Mouse (Mus musculus) Muller cell, postnatal 12 days (primary cell): Measurements from ENCODE around the gene Krt7.

Source experiments
- DNase-seq: peaks from one replicate; pipeline ENCODE4 v3.0.0-alpha.2; 2015; ENCODE audit errors: inconsistent ontology term

Krt7 gene

GRCm38 (mm10) chr15:101410775-101411174, at the start of gene Krt7:
Gene Krt7 (plus strand): TSS chr15:101411043.
- no peak for DNase-seq

GRCm38 (mm10) chr15:101362393-101363010, 48.3 kb upstream of the Krt7 start:
- no peak for DNase-seq

- DNase-seq = no peak
Observed at GRCm38 (mm10) chr15:101363933-101364332, 46.9 kb upstream of the Krt7 start.

GRCm38 (mm10) chr15:101364425-101364824, 46.4 kb upstream of the Krt7 start:
- no peak for DNase-seq

GRCm38 (mm10) chr15:101364891-101365671, 45.8 kb upstream of the Krt7 start:
- DNase-seq = no peak

GRCm38 (mm10) chr15:101365721-101366120, 45.1 kb upstream of the Krt7 start:
- no peak for DNase-seq

GRCm38 (mm10) chr15:101366482-101366881, 44.4 kb upstream of the Krt7 start:
- no peak for DNase-seq

- DNase-seq = no peak
Observed at GRCm38 (mm10) chr15:101366926-101367325, 43.9 kb upstream of the Krt7 start.

GRCm38 (mm10) chr15:101367497-101367896, 43.3 kb upstream of the Krt7 start:
- DNase-seq = no peak

- no peak for DNase-seq
Observed at GRCm38 (mm10) chr15:101368015-101368414, 42.8 kb upstream of the Krt7 start.

- DNase-seq = peak; percentile 82
Observed at GRCm38 (mm10) chr15:101368502-101369381, 42.1 kb upstream of the Krt7 start.

GRCm38 (mm10) chr15:101369382-101370100, 41.3 kb upstream of the Krt7 start:
- no peak for DNase-seq

- peak; percentile 94 for DNase-seq
Observed at GRCm38 (mm10) chr15:101370101-101370911, 40.5 kb upstream of the Krt7 start, which contains the start of gene Krt80. Gene Krt80 (minus strand): TSS chr15:101370162.

GRCm38 (mm10) chr15:101371141-101371985, 39.5 kb upstream of the Krt7 start:
- DNase-seq = no peak

GRCm38 (mm10) chr15:101372131-101372977, 38.5 kb upstream of the Krt7 start:
- DNase-seq = no peak

- DNase-seq = no peak
Observed at GRCm38 (mm10) chr15:101373286-101373898, 37.5 kb upstream of the Krt7 start.

- DNase-seq = no peak
Observed at GRCm38 (mm10) chr15:101374879-101375278, 36.0 kb upstream of the Krt7 start.
